Mouse (Mus musculus) MEL (cell line): ENCODE data around the gene Tor1a.

Experiments
- ETS1 ChIP-seq: IDR thresholded peaks from 2 replicates; pipeline ENCODE4 v1.6.1; 2012; ENCODE audit warnings: low read depth, mild to moderate bottlenecking, inconsistent platforms, low read length, improper control_type of control experiment, moderate library complexity
- GATA1 ChIP-seq: IDR thresholded peaks from 2 replicates; pipeline ENCODE4 v1.6.1; 2011; ENCODE audit warnings: low read depth, low read length, improper control_type of control experiment
- JUND ChIP-seq: IDR thresholded peaks from 2 replicates; pipeline ENCODE4 v1.6.1; 2011; ENCODE audit warnings: low read depth, mild to moderate bottlenecking, improper control_type of control experiment, low read length
- POLR2A ChIP-seq, 2 experiments: IDR thresholded peaks; 2 replicates each; pipeline ENCODE4 v1.6.1; 2011 to 2012; ENCODE audit warnings: low read length in 2 of 2, mild to moderate bottlenecking in 2 of 2, control low read depth in 1 of 2, improper control_type of control experiment in 1 of 2, low read depth in 1 of 2, moderate library complexity in 1 of 2; ENCODE audit not compliant: control insufficient read depth in 1 of 2, insufficient read depth in 1 of 2, poor library complexity in 1 of 2
- SMC3 ChIP-seq: IDR thresholded peaks from 2 replicates; pipeline ENCODE4 v1.6.1; 2011; ENCODE audit warnings: low read depth, low read length, improper control_type of control experiment
- TAL1 ChIP-seq: IDR thresholded peaks from 2 replicates; pipeline ENCODE4 v1.6.1; 2012; ENCODE audit warnings: mild to moderate bottlenecking, inconsistent platforms, low read length, moderate library complexity, mixed read lengths
- ZC3H11A ChIP-seq: IDR thresholded peaks from 2 replicates; pipeline ENCODE4 v1.6.1; 2012; ENCODE audit warnings: low read depth, mild to moderate bottlenecking, inconsistent platforms, low read length, improper control_type of control experiment
- ZKSCAN1 ChIP-seq: IDR thresholded peaks from 2 replicates; pipeline ENCODE4 v1.6.1; 2012; ENCODE audit warnings: low read depth, mild to moderate bottlenecking, inconsistent platforms, low read length, improper control_type of control experiment, moderate library complexity

GRCm38 (mm10) chr2:30927151-30927781 is 40.5 kb downstream of the Tor1a start:
- TF ChIP-seq ETS1, result no peak
- no peak for TF ChIP-seq POLR2A (IDR thresholded peaks at IDR 0.05; ENCODE audit: control insufficient read depth in 1 of 2, insufficient read depth in 1 of 2, low read depth in 1 of 2, low read length in 2 of 2, poor library complexity in 1 of 2)
- no peak for TF ChIP-seq JUND
- no peak for TF ChIP-seq ZC3H11A
- TF ChIP-seq ZKSCAN1, result no peak
- TF ChIP-seq TAL1, result no peak
- no peak for TF ChIP-seq SMC3
- TF ChIP-seq GATA1, result no peak
